Mouse (Mus musculus): Measurements from ENCODE around the gene Memo1. TPM values are rescaled to one million over a fixed set of nuclear protein-coding genes. Genes with fewer than 3 reads are reported as not detected.
"Not testable (repeated sequence)": the region's sequence is repeated elsewhere in the genome, so short reads cannot be mapped to it uniquely, and the experiment has no call there.

Memo1 gene
- polyA plus RNA-seq (2017; shearing (Covaris generic)), result 10 to 100 TPM; 37.0 to 47.0 TPM

DNA sequence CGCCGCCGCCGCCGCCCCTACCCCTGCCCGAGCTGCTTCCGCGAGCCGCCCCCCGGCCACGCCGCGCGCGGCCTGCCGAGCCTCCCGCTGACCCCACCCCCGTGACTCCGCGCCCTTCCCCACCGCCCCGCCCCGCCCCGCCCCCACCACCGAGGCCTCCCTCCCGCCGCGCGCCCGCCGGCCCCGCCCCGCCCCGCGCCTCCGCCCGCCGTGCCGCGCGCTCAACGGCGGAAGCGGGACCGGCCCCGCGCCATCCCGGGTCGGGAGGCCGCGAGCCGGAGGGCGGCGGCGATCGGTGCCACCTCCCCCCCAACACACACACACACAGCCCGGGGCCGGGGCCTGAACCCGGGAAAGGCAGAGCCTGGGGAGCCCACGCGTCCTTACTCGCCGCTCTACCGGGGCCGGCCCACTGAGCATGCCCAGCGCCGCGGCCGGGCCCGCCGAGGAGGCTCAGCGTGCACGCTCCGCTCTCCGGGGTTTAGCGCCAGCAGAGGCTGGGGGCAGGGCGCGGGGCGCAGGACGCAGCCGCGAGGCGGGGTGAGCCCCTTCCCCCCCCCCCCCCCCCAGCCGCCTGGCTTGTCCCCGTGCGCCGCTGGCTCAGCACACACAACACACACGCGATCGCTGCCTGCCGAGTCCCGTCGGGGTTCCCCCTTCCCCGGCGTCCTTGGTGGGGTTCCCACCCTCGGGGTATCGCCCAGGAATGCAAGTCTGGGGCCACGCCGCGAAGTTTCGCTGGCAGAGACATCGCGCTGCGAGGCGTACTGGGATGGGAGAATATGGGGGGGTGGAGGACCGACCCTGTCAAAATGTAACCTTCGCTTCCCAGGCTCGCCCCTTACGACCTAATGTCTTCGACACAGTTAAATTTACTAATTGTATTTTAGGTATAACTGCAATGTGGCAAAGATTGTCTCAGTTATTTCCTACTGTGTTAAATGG lies at the start of gene Memo1:
Gene Memo1, minus strand, starts transcription at position 496 of the 945 bp plus-strand sequence.
- peak; percentile 63 for ATAC-seq

DNA sequence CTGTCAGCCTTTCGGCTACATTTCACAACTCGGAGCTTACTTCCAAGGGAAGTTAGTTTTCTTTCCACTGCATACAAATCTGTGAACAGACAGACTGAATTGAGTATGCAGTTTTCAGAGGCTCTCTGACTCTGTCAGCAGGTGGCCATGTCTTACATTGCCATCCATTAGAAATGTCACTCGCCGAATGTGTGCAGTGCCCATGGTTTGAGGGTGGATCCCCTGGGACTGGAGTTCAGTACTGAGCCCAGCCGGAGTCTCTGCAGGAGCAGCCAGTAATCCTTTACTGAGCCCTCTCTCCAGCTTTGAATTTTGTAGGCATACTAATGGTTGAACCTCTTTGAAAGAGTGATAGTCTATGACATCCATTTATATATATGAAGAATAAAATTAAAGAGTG lies 45.8 kb upstream of the Memo1 start:
- no peak for ATAC-seq

DNA sequence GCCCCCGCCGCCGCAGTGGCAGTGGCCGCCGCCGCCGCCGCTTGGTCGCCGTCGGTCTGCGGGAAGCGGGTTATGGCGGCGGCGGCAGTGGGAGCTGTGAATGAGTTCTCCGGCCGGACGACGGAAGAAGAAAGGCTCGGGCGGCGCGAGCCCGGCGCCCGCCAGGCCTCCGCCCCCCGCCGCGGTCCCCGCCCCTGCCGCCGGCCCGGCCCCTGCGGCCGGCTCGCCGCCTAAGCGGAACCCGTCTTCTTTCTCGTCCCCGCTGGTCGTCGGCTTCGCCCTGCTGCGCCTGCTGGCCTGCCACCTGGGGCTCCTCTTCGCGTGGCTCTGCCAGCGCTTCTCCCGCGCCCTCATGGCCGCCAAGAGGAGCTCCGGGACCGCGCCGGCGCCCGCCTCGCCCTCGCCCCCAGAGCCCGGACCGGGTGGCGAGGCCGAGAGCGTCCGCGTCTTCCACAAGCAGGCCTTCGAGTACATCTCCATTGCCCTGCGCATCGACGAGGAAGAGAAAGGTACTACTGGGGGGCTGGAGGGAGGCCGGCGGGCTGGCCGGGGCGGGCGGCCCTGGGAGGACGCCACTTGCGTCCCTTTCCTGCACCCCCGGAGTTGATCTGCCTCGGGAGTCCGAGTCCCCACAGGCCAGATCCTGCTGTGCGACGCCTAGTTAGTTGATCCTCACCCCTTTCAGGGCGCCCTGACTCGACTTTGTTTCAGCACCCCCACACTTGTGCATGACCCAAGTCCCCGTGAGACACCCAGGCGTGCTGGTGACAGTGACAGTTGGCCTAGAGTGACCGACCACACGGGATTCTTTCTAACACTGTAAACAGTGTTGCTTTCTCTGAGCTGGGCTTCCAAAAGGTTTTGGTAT lies 43.9 kb upstream of the Memo1 start, which contains the start of gene Spast:
Gene Spast, plus strand, starts transcription at position 51 of the 868 bp plus-strand sequence.
- peak; percentile 52 for ATAC-seq

DNA sequence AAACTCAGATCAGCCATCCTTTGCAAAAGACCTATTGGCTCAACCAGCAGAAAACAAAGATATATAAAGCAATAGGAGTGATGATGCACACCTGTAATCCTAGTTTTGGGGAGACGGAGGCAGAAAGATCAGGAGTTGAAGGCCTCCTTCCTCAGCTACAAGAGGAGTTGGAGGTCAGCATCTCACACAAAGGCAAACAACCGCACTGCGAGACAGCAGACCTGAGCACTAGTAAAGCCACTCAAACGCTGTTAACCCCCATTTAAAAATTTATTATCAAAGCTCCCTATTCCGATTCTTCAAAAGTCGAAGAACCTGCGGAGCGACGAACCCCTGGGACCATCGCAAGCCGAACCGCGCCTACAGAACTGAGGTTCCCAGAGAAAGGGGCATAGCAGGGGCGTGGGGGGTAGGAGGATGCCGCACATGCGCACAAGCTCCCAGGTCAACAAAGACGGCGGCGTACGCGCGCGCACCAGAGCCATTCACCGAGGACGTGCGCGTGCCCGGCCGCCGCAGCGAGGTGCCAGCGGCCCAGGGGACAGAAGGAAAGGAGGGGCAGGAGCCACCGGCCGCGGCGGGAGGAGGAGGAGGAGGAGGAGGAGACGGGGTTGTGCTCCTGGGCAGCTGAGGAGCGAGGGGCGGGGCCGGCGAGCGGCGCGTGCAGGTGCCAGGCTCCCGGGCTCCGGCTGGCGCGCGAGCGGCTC lies 43.1 kb upstream of the Memo1 start:
- ATAC-seq, result peak; percentile 81

DNA sequence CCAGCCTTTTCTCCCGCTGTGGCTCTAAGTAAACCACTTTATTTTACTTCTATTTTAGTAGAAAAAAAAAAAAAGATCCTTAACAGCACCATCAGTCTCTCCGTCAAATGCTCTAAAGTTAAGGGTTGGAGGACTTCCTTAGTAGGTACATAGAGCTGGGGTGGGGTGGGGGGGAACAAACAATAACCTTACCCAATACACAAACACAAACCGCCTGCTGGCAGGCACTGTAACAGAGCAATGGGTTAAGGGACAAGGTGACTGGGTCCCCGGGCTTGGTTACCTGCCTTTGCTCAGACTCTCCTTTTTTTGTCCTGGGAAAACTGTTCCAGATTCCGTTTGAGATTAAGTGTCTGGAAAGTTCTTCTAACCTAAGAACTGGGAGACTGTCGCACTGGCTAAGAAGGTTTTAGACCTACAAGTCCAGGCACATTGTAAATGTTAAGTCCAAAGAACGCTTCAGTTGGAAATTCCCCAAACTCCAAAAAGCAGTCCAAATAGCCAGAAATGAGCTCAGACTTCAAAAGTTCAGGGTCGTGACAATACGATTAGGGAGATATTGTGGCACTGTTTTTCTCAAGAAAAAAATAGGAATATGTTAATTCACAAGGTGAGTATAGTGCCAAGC lies 35.8 kb upstream of the Memo1 start:
- ATAC-seq, result no peak

DNA sequence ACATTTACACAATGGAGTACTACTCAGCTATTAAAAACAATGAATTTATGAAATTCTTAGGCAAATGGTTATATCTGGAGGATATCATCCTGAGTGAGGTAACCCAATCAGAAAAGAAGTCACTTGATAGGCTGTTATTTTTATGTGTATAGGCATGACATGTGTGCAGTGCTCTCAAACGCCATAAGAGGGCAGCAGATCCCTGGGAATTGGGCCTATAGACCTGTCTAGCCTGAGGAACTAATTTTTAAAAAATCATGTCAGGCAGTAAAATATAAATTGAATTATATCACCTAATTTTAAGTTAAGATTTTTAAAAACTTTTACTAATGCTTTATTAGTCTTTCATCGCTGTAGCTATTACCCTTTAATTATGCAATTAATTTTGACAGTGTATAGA lies 32.8 kb upstream of the Memo1 start:
- peak; percentile 75 for ATAC-seq

DNA sequence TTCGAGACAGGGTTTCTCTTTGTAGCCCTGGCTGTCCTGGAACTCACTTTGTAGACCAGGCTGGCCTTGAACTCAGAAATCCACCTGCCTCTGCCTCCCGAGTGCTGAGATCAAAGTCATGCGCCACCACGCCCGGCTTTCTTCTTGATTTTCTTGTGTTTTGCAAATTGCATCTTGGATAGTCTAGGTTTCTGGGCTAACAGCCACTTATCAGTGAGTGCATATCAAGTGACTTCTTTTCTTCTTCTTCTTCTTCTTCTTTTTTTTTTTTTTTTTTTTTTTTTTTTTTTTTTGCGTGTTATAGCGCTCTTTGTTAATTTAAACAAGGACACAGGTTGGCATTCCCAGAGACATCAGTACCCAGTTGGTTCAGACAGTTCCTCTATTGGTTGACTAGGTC lies 31.9 kb upstream of the Memo1 start:
- not testable (repeated sequence) for ATAC-seq

DNA sequence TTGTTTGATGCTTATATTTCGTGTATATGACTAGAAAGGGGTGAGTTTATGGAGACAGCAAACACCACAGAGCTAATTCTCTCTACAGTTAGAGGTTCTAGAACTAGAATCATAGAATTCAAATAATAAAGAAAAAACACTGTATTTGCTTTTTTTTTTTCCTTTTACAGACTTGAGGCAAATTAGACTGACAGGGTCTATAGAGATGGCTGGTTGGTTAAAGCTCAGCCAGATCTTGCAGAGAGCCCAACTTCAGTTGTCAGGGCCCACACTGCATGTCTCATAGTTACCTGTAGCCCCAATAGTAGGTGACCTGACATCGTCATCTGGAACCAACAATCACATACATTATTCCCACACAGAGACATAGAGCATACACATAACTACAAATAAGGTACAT lies 28.5 kb upstream of the Memo1 start, which contains the start of gene Dpy30:
Gene Dpy30, minus strand, starts transcription at position 101 of the 400 bp plus-strand sequence.
- no peak for ATAC-seq

DNA sequence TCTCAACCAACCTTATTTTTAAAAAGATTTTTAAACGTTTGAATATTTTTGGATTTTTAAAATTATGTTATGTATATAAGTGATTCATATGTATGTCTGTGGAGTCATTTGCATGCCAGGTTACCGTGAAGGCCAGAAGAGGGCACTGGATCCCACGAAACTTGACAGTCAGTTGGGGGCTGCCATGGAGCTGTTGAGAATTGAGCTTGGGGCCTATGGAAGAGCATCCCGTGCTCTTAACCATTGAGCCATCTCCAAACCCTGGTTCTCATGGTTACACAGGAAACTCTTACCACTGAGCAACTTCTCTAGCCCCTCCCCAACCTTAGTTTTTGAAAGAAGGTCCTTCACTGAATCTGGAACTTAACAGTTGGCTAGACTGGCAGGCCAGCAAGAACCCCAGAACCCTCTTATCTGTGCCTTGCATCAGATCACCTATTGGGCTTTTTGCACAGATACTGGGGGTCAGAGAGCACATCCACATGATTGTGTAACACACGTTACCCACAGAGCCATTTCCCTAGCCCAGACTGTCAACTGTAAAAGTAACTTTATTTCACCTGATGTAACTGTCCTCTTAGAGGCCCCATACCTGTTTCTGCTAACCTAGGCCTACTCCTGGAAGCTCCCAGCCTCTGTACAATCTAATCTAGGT lies 27.2 kb upstream of the Memo1 start:
- no peak for ATAC-seq

DNA sequence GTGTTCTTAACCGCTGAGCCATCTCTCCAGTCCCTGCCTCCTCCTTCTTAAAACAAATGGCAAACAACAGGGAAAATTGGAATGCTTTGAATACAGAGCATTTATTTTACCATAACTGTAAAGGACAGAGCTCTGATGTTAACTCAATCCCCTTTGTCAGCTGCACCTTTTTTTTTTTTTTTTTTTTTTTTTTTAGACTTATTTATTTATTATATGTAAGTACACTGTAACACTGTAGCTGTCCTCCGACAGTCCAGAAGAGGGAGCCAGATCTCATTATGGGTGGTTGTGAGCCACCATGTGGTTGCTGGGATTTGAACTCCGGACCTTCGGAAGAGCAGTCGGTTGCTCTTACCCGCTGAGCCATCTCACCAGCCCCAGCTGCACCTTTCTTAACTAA lies 23.4 kb upstream of the Memo1 start:
- ATAC-seq, result no peak

DNA sequence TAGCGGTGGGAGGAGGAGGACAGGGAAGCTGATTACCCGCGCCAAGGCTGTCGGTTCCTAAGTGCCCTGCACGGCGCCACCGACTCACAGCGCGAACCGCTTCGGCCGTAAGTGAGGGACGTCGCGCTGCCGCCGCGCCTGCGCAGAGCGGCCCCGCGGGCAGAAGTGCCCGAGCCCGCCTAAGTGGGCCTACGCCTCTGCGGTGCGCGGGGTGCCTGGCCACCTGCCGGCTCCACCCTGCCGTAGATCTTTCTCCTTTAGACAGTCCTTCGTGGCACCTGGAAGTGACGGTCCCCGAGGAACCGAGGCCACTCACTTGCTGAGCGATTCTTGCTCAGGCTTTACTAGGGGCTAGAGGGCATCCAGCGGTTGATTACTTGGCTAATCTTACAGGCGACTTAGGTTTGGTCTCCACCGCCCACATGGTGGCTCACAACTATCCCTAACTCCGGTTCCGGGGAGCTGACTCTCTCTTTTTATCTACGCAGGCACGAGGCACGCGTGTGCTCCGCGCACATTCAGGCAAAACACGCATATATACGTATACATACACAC lies 21.1 kb upstream of the Memo1 start:
- peak; percentile 85 for ATAC-seq

DNA sequence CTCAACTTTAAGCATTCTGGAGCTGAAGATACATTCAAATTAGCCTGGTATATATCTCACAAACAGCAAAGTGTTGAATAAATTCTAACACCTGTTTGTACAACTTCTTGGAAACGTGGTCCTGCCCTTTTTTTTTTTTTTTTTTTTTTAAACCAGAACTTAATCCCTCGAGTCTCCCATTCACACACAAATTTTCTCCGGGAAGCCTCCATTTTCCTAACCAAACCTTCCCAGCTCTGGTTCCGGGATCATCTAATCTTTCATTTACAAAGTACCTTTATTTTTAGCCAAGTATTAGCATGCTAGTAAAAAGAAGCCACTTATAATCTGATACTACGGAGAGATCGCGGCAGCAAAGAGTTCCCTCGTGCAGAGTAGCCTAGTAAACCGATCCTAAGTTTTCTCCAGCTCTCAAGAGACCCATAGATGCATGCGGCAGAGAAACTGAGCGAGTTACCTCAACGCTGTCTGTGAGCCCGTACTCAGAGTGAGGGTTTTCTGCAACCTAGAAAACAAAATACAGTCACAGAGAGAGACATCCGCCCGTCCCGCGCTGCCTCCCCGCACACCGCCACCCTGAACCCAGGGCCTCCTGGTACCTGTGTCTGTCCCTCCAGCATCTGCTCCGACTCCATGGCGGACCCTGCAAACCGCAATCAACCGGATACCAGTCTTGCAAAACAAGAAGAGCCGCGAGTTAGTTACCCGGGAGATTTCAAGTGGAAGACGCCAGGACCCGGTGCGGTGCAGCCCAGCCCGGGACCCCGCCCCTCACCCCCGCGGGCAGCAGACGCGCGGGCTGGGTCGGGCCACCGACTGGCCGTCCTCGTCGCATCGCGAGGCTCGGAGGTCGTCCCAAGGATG lies 20.4 kb upstream of the Memo1 start:
- peak; percentile 69 for ATAC-seq

DNA sequence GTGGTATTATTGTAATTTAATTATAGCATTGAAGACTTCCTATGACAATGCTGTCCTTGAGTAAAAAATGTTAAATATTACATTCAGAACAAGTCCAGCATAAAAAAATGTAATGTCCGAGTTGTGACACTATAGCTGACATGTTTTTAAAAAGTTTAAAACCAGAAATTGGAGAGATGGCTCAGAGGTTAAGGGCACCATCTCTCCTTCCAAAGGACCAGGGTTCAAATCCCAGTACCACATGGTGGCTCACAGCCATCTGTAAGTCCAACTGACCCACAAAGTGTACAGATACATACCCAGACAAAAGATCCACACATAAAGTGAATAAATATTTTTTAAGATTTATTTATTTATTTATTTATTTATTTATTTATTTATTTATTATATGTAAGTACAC lies 10.7 kb upstream of the Memo1 start:
- ATAC-seq, result no peak

DNA sequence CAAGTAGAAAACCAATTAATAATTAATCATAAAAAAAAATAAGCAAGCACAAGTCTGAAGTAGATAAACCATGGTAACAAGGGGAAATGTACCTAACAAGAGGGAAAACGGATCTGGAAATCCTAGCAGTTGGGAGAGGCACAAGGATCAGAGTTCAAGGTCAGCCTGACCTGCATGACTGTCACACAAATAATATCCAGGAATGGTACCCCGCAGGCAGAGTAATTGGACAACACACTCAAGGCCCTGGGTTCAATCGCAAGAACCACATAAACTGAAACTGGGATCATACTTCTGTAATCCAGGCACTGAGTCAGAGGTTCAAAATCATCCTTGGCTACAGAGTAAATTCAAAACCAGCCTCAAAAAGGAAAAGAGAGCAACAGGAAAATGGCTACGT lies 10.3 kb upstream of the Memo1 start:
- ATAC-seq, result no peak

DNA sequence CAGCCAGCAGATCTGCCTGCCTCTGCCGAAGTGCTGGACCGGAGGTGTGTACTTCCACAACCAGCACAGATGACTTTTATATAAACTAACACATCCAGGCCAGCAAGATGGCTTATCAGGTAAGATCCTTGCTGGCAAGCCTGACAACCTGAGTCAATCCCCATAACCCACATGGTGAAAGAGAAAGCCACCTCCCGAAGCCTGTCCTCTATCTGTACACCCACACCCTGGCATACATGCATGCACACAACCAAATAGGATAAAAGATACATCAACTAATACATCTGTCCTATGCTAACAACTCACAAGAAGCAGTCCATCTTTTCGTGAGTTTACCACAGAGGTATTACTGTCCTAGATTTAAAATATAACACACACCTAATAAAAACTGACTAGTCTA lies 8.7 kb upstream of the Memo1 start:
- ATAC-seq, result no peak

DNA sequence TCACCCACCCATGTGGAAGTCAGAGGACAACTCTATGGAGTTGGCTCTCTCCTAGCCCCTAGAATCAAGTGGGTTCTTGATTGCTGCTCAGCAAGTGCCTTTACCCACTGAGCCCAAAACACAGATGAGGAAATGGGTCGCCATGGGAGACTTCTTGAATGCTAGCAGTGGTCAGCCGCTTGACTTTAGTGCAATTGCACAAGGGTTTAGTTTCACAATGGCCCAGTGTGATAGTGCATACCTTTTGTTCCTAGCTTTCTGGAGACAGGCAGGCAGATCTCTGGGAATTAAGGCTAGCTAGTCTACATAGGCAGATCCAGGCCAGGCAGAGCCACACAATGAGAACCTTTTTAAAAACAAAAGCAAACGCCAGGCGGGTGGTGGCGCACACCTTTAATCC lies 4.8 kb upstream of the Memo1 start:
- no peak for ATAC-seq

DNA sequence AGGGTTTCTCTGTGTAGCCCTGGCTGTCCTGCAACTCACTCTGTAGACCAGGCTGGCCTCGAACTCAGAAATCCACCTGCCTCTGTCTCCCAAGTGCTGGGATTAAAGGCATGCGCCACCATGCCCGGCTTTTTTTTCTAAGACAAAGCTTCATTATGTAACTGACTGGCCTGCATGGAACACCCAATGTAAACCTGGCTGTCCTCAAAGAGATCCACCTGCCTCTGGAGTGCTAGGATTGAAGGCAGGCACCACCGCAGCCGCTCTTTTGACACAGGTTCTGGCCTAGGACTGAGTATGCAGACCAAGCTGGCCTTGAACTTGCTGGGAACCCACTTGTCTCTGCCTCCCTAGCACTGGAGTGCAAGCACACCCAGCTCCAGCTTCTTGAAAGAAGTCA lies 1.7 kb upstream of the Memo1 start:
- ATAC-seq, result not testable (repeated sequence)

DNA sequence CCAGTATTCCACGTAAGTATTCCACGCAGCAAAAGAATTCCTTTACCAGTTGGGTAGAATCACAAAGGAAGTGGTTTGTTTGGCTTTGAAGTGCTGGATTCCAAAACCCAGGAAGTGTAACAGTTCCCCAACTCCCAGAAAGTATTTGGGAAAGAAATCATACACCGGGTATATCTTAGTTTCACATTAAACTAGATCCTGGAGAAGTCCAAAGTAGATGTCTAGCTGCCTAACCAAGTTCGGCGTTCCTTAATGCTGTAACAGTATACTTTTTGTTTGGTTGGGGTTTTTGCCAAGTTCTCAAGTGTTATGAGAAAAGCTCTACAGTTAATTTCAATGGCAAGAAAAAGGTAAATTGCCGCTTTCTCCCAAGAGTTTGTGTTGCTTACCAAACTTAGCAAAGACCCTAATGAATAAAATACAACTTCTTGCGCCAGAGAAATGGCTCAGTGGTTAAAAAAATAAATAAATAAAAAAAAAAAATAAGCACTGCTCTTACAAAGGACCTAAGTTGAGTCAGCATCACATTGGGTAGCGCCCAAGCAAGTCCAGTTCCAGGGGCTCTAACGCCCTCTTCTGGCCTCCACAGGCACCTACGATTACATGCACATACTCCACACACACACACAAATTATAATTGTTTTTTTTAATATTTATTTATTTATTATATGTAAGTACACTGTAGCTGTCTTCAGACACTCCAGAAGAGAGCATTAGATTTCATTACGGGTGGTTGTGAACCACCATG lies 929 bp upstream of the Memo1 start:
- no peak for ATAC-seq

DNA sequence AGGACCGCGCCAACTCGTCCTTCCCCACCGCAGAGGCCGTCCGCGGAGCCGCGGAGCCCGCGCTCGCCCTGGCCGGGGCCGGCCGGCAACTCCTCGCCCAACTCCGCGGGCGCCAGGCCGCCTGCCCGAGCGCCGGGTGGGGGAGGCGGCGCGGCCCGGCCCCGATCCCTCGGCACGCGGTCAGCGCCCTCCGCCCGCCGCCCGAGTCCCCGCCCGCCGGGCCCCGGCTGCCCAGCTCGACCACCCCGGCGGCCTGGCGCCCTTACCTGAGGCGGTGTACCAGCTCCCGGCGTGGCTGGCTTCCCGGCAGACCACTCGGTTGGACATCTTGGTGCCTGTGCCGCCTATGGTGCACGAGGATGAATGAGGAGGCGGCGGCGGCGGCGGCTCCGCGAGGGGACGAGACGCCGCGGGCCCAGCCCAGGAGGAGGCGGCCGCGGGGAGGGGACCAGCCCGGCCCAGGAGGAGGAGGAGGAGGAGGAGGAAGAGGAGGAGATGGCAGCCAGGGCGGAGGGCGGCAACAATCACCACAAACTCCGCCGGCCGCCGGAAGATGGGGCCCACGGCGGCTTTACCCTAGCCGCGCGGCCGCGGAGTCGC lies 795 bp downstream of the Memo1 start:
- peak; percentile 67 for ATAC-seq
